Mouse (Mus musculus) testis, adult 2 months (tissue): ENCODE data around the gene Gm21943. TPM values are rescaled to one million over a fixed set of nuclear protein-coding genes. Genes with fewer than 3 reads are reported as not detected.
"Not testable (repeated sequence)": the region's sequence is repeated elsewhere in the genome, so short reads cannot be mapped to it uniquely, and the experiment has no call there.

Experiments
- H3K27ac ChIP-seq: fragments of 200-500 bp; 2 replicates; pipeline ENCODE4 v1.5.1; 2012; ENCODE audit warnings: low read depth, low read length; ENCODE audit not compliant: control insufficient read depth, insufficient read depth
- H3K27me3 ChIP-seq: fragments of 200-500 bp; 2 replicates; pipeline ENCODE4 v1.6.1; 2012; ENCODE audit warnings: mild to moderate bottlenecking, low read length, moderate library complexity; ENCODE audit not compliant: control insufficient read depth, insufficient read depth
- H3K36me3 ChIP-seq: fragments of 200-500 bp; 2 replicates; pipeline ENCODE4 v1.6.1; 2012; ENCODE audit warnings: mild to moderate bottlenecking, low read length; ENCODE audit not compliant: control insufficient read depth, insufficient read depth
- H3K4me1 ChIP-seq: fragments of 200-500 bp; 2 replicates; pipeline ENCODE4 v1.6.1; 2012; ENCODE audit warnings: low read length; ENCODE audit not compliant: control insufficient read depth, insufficient read depth
- H3K4me3 ChIP-seq: fragments of 200-500 bp; 2 replicates; pipeline ENCODE4 v1.5.1; 2012; ENCODE audit warnings: low read depth, mild to moderate bottlenecking, low read length, moderate library complexity, mixed read lengths; ENCODE audit not compliant: control insufficient read depth
- polyA plus RNA-seq: library from polyadenylated mRNA; depleted of rRNA; stranded (reverse); fragments of >200 nt; gene quantifications from 2 replicates; pipeline ENCODE4 v1.2.3, GENCODE M21; 2012; rRNA removed

Gm21943 gene
- polyA plus RNA-seq, result 4.4 and 6.7 TPM in 2 replicates

GRCm38 (mm10) chrY:57533644-57534043 is at the start of gene Gm21943:
Gene Gm21943 (minus strand): TSS chrY:57533744.
- H3K4me1 ChIP-seq, H3K27me3 ChIP-seq, H3K27ac ChIP-seq, H3K4me3 ChIP-seq, H3K36me3 ChIP-seq: not testable (repeated sequence)

Other genes with a start within 250 kb of the Gm21943 start
- 0.47 and 0.62 TPM in 2 replicates for gene Gm28961, start 172.0 kb upstream of the Gm21943 start, polyA plus RNA-seq